Mouse (Mus musculus) left cerebral cortex, adult 2 months (tissue): ENCODE results near the gene Armh3. TPM values are rescaled to one million over a fixed set of nuclear protein-coding genes. Genes with fewer than 3 reads are reported as not detected.

ENCODE experiments used
- DNase-seq, 2 experiments: peaks; one replicate each; pipeline ENCODE4 v3.0.0; 2021 to 2022; ENCODE audit warnings: low spot score in 2 of 2, mixed read lengths in 1 of 2; ENCODE audit errors: extremely low spot score in 1 of 2
- H3K27ac ChIP-seq: fragments of 200-600 bp; 2 replicates; pipeline ENCODE4 v1.8.1; 2022
- H3K4me3 ChIP-seq: fragments of 200-600 bp; 2 replicates; pipeline ENCODE4 v1.8.1; 2022
- CTCF ChIP-seq: fragments of 200-600 bp; IDR thresholded peaks from 2 replicates; pipeline ENCODE4 v1.8.1; 2022; ENCODE audit warnings: antibody characterized with exemption, mild to moderate bottlenecking, moderate library complexity
- intact Hi-C: fragments of 180-260 bp; cut with DNase I; formaldehyde crosslinking; loops from one replicate; pipeline ENCODE4 v1.15.1; 2025
- total RNA-seq, 2 experiments: library from RNA; stranded (reverse); gene quantifications; 2 replicates each; pipeline ENCODE4 v1.2.3; 2021

Armh3 gene
- total RNA-seq, 2 experiments from 2014 or later: 19.4 to 20.9 TPM

DNA sequence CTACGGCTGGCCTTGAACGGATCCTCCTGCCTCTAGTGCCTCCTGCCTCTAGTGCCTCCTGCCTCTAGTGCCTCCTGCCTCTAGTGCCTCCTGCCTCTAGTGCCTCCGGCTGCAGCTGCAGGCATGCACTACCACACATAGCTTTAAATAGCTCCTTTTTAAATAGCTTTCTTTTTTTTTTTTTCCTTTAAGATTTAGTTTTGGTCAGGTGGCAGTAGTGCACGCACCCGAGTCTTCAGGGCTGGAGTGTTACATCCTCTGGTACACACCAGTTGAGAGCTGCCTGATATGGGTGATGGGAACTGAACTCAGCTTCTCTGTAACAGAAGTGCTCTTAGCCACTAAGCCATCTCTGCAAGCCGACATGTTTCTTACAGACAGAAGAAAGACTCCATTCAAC is 49.1 kb downstream of the Armh3 start:
- TF ChIP-seq CTCF: no peak; the same call in 1 of the 2 replicates
- no peak for DNase-seq
- H3K4me3 ChIP-seq: no peak overlapping the region
- intact Hi-C loops: no loop called here
- no peak overlapping the region for H3K27ac ChIP-seq

DNA sequence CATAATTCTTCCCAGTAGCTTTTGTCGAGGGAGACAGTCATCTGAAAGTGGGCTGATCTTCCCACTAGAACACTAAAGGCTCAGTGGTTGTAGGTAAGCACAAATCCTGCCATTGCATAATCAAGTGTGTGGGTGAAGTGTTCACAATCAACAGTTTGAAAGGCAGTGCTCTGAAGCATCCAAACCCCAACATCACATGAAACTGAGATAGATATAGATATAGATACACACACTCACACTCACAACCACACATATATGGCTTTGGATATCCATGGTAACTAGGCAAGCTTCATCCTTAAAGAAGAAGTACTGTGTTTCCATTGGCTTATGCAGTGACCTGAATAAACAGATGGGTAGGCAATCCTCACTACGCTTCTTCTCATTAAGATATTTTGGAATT is 50.5 kb downstream of the Armh3 start:
- intact Hi-C loops: loop anchor here (2.0 kb wide), 1 partner anchor 73 kb away; no protein-coding TSS in a partner anchor
- no peak for TF ChIP-seq CTCF
- Histone ChIP-seq H3K27ac (peak overlapping the region; percentile 54), H3K4me3 (no peak overlapping the region)
- DNase-seq: peak in 1 of 2 experiments; percentile 20

DNA sequence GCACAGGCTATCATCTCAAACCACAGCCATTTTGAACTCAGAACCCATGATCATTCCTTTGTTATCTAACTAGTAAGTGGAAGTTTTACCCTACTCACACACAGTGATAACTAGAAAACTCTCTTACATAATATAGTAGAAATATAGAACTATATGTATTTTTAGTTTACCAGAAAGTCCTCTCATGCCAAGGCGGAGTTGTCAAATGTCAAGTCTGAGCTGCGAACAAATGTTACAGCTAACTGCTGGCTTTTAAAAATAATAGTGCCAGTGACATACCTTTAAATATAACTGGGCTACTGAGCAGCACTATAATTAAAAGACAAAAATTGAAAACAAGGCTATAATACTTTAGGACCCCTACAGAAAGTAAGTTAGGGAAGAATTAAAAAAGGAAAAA is 51.0 kb downstream of the Armh3 start:
- intact Hi-C loops: loop anchor here (2.0 kb wide), 1 partner anchor 72 kb away; no protein-coding TSS in a partner anchor
- DNase-seq: no peak
- TF ChIP-seq CTCF: no peak
- H3K27ac ChIP-seq: peak overlapping the region; percentile 54
- H3K4me3 ChIP-seq: no peak overlapping the region

DNA sequence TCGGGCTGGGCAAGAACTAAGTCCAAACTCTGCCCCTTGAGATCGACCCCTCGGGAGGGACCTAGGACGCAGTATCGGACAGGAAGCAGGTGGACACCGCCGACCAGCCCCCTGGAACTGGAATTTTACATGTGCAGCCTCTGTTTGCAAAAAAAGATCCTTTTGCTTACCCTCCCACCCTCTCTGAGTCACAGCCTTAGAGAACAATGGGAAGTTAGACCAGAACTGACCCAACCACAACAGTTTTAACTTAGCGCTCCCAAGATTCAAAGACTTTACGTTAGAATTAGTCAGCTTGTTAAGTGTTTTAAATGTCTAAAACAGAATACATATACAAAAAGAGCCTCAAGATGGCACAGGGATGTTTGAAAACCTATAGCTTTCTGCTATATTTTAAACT is 51.7 kb downstream of the Armh3 start:
- peak in 1 of 2 experiments; percentile 23 for DNase-seq

DNA sequence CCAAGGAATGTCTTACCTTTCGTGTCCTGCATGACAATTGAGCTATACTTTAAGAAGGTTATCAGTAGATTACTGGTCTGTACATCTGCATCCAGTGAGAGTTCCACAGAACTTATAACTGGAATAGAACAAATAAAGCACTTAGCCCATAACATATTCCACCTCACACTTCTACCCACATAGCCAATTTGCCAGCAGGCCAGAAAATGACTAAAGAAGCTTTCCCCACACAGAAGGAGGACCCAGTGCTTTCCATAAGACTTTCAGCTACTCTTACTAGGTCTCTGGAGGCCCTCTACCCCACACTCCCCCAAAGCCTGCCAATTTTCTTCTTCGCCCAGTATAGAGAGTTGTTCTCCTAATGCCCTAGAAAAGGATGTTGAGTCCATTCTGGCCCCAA is 52.3 kb downstream of the Armh3 start:
- no peak for TF ChIP-seq CTCF
- Histone ChIP-seq H3K4me3 (no peak overlapping the region), H3K27ac (peak overlapping the region; percentile 63)
- intact Hi-C loops: loop anchor here (1.0 to 2.0 kb wide), 3 partner anchors 28 to 130 kb away; partner anchors contain the start of gene Kcnip2
- no peak for DNase-seq

More for the DNA sequence above, 51.7 kb downstream of the Armh3 start:
- H3K4me3 ChIP-seq: no peak overlapping the region
- intact Hi-C loops: loop anchor here (1.0 to 2.0 kb wide), 3 partner anchors 28 to 130 kb away; partner anchors contain the start of gene Kcnip2
- peak overlapping the region; percentile 54 for H3K27ac ChIP-seq
- TF ChIP-seq CTCF: no peak

DNA sequence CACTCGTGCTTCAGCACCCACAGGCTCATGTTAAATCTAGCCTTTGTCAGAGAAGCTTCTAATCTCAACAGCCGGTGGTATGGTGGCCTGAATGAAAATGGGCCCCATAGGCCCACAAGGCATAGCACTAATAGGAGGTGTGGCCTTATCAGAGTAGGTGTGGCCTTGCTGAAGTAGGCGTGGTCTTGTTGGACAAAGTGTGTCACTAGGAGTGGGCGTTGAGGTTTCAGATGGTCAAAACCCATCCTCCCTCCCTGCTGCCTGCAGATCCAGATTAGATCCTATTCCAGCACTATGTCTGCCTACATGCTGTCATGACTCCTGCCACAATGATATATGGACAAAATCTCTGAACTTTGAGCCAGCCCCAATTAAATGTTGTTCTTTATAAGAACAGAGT is 54.5 kb downstream of the Armh3 start:
- Histone ChIP-seq H3K27ac (no peak overlapping the region), H3K4me3 (no peak overlapping the region)
- intact Hi-C loops: no loop called here
- TF ChIP-seq CTCF: no peak
- DNase-seq: no peak

DNA sequence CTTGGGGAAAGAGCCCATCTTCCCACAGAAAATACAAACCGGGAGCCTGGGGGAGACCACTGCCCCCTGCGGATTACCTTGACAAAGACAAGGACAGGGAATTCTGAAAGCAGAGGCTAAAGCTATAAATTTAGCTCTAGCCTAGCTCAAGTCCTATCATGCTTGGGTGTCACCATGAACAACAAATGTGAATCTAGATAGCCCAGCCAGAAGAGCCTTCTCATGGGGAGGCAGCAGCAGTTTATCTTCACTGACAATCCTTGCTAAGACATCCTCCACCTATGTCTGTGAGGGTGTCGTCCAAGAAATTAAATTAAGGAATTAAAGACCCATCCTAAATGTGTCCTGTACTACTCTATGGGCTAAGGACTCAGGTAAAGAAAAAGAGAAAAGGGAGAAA is 60.2 kb downstream of the Armh3 start:
- Histone ChIP-seq H3K27ac (peak overlapping the region; percentile 34; the same call in 1 of the 2 replicates), H3K4me3 (no peak overlapping the region)
- no peak; the same call in 1 of the 2 replicates for TF ChIP-seq CTCF
- intact Hi-C loops: no loop called here
- DNase-seq: no peak

DNA sequence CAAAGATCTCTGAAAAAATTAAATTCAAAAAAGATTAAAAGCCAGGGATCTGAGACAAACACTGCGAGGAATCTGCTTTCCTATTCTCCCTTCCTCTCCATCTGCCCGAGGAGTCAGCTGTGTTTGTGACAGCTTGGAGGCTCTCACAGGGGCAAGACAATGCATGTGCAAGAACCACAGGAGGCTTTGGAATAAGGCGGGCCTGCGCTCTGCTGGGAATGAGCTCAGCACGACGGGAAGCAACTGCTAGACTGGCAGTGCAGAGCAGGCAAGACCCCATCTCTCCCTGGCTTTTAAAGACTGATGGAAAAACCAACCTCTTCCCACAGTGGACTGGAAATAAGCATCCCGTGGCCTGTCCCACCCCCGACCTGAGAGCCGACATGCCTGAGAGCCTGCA is 60.8 kb downstream of the Armh3 start:
- DNase-seq: no peak
- TF ChIP-seq CTCF: no peak
- intact Hi-C loops: no loop called here
- no peak overlapping the region for H3K4me3 ChIP-seq
- peak overlapping the region; percentile 34; the same call in 1 of the 2 replicates for H3K27ac ChIP-seq

DNA sequence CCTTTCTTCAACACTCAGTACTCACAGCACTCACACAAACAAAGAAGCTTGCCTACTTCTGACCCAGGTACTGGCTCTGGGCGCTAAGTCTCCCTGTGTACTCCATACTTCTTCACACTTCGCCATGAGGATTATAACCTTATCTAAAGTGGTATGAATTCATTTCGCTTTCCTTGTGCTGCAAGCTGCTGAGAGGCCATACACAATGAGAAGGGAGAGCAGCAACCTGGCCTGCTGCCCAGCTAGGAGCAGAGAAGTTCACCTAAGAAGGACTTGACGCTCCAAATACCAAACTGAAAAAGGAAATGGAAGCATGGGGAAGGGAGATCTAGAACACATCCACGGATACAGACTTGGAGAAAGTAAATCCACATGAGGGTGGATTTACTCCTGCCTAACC is 71.1 kb downstream of the Armh3 start:
- Histone ChIP-seq H3K27ac (no peak overlapping the region), H3K4me3 (no peak overlapping the region)
- intact Hi-C loops: no loop called here
- no peak for DNase-seq
- TF ChIP-seq CTCF: no peak

DNA sequence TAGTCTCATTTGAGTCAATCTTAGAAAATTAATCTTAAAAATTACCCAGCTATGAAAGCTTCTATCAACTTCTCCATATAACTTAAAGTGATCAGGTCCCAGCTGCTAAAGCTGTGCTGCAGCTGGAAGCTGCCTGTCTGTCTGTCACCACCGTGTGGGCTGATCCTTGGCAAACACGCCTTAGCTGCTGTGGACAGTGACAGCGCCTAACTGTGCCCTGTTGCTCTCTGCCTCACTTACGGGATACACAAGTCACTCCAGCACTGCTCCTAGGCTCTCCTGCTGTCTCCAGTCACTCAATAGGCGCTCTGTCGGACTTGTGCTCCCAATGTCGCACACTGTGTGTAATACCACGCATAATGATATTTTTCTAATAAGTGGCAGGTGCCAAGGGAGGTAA is 71.9 kb downstream of the Armh3 start:
- TF ChIP-seq CTCF: no peak
- intact Hi-C loops: no loop called here

DNA sequence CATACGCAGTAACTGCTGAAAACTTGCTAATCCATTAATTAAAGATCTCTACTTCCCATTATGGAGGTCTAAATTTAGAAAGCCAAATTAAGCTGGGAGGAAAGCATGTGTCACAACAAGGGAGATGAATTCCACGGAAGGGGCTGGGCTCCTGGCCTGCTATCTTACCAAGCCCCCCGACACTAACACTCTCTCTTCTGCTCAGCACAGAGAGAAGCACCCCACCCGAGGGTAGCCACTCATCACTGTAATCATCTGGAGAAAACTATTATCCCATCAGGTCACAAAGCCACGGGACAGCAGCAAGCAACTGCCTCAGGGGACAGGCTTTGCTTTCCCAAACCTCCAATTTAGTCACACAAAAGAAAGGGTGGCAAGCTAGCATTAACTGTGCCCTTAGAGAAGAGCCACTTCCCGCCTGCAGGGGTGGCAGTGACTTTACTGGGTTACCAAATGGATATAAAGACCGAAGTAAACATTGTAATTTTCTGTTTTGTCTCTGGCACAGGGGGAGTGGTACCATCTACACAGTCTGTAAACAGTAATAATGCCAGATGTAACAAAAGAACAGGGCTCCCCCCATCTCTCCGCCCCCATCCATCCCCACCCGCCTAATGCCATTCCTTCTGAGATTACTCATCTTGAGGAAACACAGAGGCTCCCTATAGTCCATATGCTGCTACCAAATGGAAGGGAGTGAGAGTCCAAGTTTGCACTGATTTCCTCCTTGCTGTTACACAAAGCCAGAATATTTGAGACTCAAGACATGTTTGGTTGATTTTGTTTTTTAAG is 77.8 kb downstream of the Armh3 start:
- DNase-seq: no peak
- H3K4me3 ChIP-seq: no peak overlapping the region
- intact Hi-C loops: no loop called here
- H3K27ac ChIP-seq: peak overlapping the region; percentile 45
- peak; percentile 4 for TF ChIP-seq CTCF

More for the DNA sequence above, 71.9 kb downstream of the Armh3 start:
- Histone ChIP-seq H3K4me3 (no peak overlapping the region), H3K27ac (no peak overlapping the region)
- DNase-seq: no peak

DNA sequence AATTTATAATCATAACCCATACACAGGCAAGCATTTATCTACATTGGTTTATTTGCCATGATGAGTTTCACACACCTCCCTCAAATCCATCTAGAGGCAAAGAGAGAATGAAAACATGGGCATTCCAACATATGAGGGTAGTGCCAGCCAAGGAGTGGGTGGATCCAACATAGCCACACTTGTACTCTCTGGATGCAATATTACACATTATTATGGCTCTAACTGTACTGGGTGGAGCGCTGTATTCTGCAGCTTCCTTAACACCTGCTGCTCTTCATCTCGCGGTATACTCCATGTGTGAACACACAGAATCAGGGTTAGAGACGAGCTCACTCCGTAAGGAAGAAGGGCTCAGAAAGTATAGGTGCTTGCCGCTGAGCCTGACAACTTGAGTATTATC is 79.9 kb downstream of the Armh3 start:
- DNase-seq: no peak
- H3K27ac ChIP-seq: peak overlapping the region; percentile 77; the same call in 1 of the 2 replicates
- no peak for TF ChIP-seq CTCF
- no peak overlapping the region for H3K4me3 ChIP-seq
- intact Hi-C loops: loop anchor here (1.0 to 5.0 kb wide), 3 partner anchors 28 to 102 kb away; partner anchors contain the start of gene Kcnip2
